Mouse (Mus musculus) embryonic facial prominence, embryonic 15.5 days (tissue): ENCODE measurements around the gene Otub2. TPM values are rescaled to one million over a fixed set of nuclear protein-coding genes. Genes with fewer than 3 reads are reported as not detected.

Experiments
- ATAC-seq: fragments of 200-750 bp; cut with Nextera tagmentation; 2 replicates; pipeline ENCODE4 v1.8.0; 2017; ENCODE audit warnings: low read depth, moderate TSS enrichment; ENCODE audit not compliant: insufficient number of reproducible peaks, low FRiP score, low TSS enrichment
- H3K27ac ChIP-seq: fragments of 300-500 bp; sonication (generic); replicated peaks from 2 replicates; pipeline ENCODE4 v1.5.1; 2015; ENCODE audit warnings: mild to moderate bottlenecking, inconsistent platforms
- H3K27me3 ChIP-seq: fragments of 300-500 bp; sonication (generic); 2 replicates; pipeline ENCODE4 v1.6.1; 2015; ENCODE audit warnings: inconsistent platforms
- H3K36me3 ChIP-seq: fragments of 300-500 bp; sonication (generic); 2 replicates; pipeline ENCODE4 v1.6.1; 2015; ENCODE audit warnings: mild to moderate bottlenecking, inconsistent platforms
- H3K4me1 ChIP-seq: fragments of 300-500 bp; sonication (generic); 2 replicates; pipeline ENCODE4 v1.6.1; 2015; ENCODE audit warnings: inconsistent platforms
- H3K4me2 ChIP-seq: fragments of 300-500 bp; sonication (generic); replicated peaks from 2 replicates; pipeline ENCODE4 v1.6.1; 2015; ENCODE audit warnings: mild to moderate bottlenecking, inconsistent platforms
- H3K4me3 ChIP-seq: fragments of 300-500 bp; sonication (generic); replicated peaks from 2 replicates; pipeline ENCODE4 v1.5.1; 2015; ENCODE audit warnings: mild to moderate bottlenecking, inconsistent platforms
- H3K9ac ChIP-seq: fragments of 300-500 bp; sonication (generic); 2 replicates; pipeline ENCODE4 v1.6.1; 2015; ENCODE audit warnings: inconsistent platforms
- H3K9me3 ChIP-seq: fragments of 300-500 bp; sonication (generic); replicated peaks from 2 replicates; pipeline ENCODE4 v1.6.1; 2016; ENCODE audit warnings: inconsistent platforms
- WGBS: fragments of 180-500 bp; shearing (Covaris S2); methylation state at CpG from one replicate; pipeline ENCODE4 v1.1.7; 2015; 5-methylcytosine and 5-hydroxymethylcytosine counted together
- polyA plus RNA-seq: library from polyadenylated mRNA; unstranded; fragments of >200 nt; fragmentation: Nextera tagmentation; extraction: Ambion mirVana; gene quantifications from 2 replicates; pipeline ENCODE4 v1.2.1, GENCODE M21; 2015

Otub2 gene
- polyA plus RNA-seq = 12.2 and 13.7 TPM in 2 replicates

DNA sequence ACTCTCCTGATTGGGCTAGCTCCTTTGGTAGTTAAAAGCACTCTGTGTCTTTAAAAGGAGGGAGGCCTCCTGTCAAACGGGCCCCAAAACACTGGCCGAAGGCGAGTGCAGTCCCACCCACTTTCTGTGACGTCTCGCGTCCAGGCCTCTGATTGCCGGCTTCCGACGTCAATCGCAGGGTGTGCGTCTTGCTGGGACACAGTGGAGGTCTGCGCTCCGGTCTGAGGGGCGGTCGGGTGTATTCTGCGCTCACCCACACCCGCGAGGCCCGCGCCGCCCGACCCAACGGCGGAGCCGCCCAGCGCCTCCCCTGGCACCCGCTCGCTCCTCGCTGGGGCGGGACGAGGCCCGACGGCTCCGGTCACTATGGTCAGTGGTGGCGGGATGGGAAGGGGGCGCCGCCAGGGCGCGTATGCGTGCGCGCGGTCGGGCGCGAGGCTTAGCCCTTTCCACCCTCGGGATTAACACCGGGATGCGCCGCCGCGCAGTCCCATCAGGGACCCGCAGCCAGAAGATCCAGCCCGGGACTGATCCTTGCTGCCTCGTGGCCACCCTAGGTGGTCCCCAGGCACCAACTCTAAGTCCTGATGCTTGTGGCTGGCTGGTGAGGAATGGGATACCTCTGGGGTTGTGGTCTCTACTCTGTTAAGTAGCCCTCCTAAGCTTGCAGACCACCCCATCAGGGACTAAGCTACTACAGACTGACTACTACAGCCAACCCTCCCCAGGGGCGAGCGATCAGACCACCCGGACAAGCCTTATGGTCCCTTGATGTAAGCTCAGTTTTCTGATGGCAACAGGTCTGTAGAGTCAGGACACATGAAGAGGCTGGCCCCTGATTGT, at the start of gene Otub2:
Otub2 (plus strand) TSS at position 178 of the 843 bp plus-strand sequence.
- H3K27ac ChIP-seq = no peak within 1 kb of the TSS
- under 1% methylated on average over 58 of the region's 58 CpGs for whole genome bisulfite sequencing
- ATAC-seq = peak; percentile 98

GRCm38 (mm10) chr12:103341212-103341611, 47.3 kb upstream of the Otub2 start:
- Histone ChIP-seq H3K9ac (no peak overlapping the region), H3K27ac (no peak overlapping the region), H3K4me1 (no peaks in the 10 kb centered on the region), H3K36me3 (no peaks in the 10 kb centered on the region), H3K27me3 (no peaks in the 10 kb centered on the region), H3K9me3 (no peaks in the 10 kb centered on the region), H3K4me2 (no peak overlapping the region), H3K4me3 (no peak overlapping the region)
- WGBS = 84% methylated on average over 5 of the region's 5 CpGs
- ATAC-seq = no peak

More for the DNA sequence above, at the start of gene Otub2:
- Histone ChIP-seq H3K27me3 (no peaks in the 10 kb centered on the region), H3K9ac (peak within 1 kb of the TSS; percentile 73), H3K36me3 (no peaks in the 10 kb centered on the region), H3K4me2 (peak within 1 kb of the TSS; percentile 68), H3K9me3 (no peaks in the 10 kb centered on the region), H3K4me1 (peaks cover 15% of the 10 kb centered on the region), H3K4me3 (peak within 1 kb of the TSS; percentile 68)

DNA sequence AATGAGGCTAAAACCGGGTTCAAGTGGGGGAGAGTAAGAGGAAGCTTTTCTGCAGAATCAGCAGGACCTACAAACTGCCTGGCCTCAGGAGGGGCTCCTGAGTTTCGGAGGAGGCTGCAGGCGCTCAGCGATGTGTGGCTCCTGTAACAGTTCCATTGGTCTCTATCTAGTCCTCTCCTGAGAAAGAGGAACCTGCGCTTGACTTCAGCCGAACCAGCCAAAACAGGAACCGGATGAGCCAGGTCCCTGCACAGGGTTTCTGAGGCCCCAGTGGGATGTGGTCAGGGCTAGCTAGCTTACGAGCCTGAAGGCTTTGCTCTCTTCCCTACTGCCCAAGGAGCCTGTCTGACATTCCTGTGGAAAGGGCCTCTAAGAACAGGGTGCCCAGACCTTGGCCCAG, 45.0 kb upstream of the Otub2 start:
- no peak overlapping the region for H3K9ac ChIP-seq
- H3K4me1 ChIP-seq = no peaks in the 10 kb centered on the region
- H3K9me3 ChIP-seq = no peaks in the 10 kb centered on the region
- H3K36me3 ChIP-seq = no peaks in the 10 kb centered on the region
- no peak overlapping the region for H3K27ac ChIP-seq
- H3K4me3 ChIP-seq = no peak overlapping the region
- H3K27me3 ChIP-seq = no peaks in the 10 kb centered on the region
- no peak overlapping the region for H3K4me2 ChIP-seq
- no peak for ATAC-seq
- 70% methylated on average over 8 of the region's 8 CpGs for WGBS

- Histone ChIP-seq H3K9me3 (no peaks in the 10 kb centered on the region), H3K36me3 (no peaks in the 10 kb centered on the region), H3K4me1 (no peaks in the 10 kb centered on the region), H3K4me2 (no peak overlapping the region), H3K9ac (no peak overlapping the region), H3K4me3 (no peak overlapping the region), H3K27ac (no peak overlapping the region), H3K27me3 (no peaks in the 10 kb centered on the region)
- ATAC-seq = no peak
- 79% methylated on average over 7 of the region's 7 CpGs for WGBS
Observed at GRCm38 (mm10) chr12:103344934-103345333, 43.5 kb upstream of the Otub2 start.

- 79% methylated on average over 8 of the region's 8 CpGs for WGBS
- no peak for ATAC-seq
Observed at GRCm38 (mm10) chr12:103346945-103347344, 41.5 kb upstream of the Otub2 start.

DNA sequence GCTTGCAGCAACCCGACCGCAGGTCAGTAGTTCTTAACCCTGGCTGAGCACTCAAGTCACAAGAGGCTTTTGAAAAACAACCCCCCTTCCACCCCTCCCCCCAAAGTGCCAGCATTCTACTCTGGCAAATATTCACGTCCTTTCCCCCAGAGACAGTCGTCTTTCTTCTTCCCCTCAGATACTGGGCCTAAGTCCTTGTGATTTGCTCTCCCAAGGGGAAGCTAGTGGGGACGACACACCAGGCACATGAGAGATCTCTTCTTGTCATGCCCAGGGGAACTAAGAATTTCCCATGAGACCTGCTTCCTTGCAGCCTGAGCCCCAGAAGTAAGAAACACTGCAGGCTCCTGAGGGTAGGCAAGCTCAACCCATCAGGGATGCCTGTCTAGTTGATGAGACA, 41.1 kb upstream of the Otub2 start:
- Histone ChIP-seq H3K4me3 (no peak overlapping the region), H3K9ac (no peak overlapping the region), H3K9me3 (no peaks in the 10 kb centered on the region), H3K27me3 (no peaks in the 10 kb centered on the region), H3K4me1 (no peaks in the 10 kb centered on the region), H3K27ac (no peak overlapping the region), H3K36me3 (no peaks in the 10 kb centered on the region), H3K4me2 (no peak overlapping the region)
- 48% methylated on average over 5 of the region's 5 CpGs for WGBS
- ATAC-seq = no peak

More at GRCm38 (mm10) chr12:103346945-103347344, 41.5 kb upstream of the Otub2 start:
- no peaks in the 10 kb centered on the region for H3K27me3 ChIP-seq
- no peak overlapping the region for H3K27ac ChIP-seq
- H3K9me3 ChIP-seq = no peaks in the 10 kb centered on the region
- H3K36me3 ChIP-seq = no peaks in the 10 kb centered on the region
- no peak overlapping the region for H3K4me3 ChIP-seq
- no peak overlapping the region for H3K9ac ChIP-seq
- no peaks in the 10 kb centered on the region for H3K4me1 ChIP-seq
- H3K4me2 ChIP-seq = no peak overlapping the region

- Histone ChIP-seq H3K27ac (no peak overlapping the region), H3K9me3 (no peaks in the 10 kb centered on the region), H3K4me3 (no peak overlapping the region), H3K27me3 (no peaks in the 10 kb centered on the region), H3K9ac (no peak overlapping the region), H3K36me3 (no peaks in the 10 kb centered on the region), H3K4me1 (no peaks in the 10 kb centered on the region), H3K4me2 (no peak overlapping the region)
- 7% methylated on average over 3 of the region's 3 CpGs for WGBS
- no peak for ATAC-seq
Observed at GRCm38 (mm10) chr12:103348506-103348905, 40.0 kb upstream of the Otub2 start.

DNA sequence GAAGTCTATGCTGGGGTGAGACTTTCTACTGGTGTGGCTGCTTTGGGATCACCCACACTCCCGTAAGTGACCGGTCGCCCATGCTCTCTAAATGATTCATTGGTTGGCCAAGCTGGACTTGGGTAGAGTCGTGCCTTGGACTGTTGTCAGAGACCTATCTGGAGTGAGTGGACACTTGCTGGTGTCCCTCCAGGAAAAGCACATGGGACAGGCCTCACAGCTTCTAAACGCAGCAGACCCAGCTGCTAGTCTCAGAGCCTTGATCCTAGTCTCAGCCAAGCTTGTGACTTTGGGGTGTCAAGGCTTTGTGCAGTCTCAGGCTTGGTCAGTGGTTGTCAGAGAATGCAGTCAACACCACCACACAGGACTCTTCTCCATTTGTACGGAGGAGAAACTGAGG, 35.7 kb upstream of the Otub2 start:
- WGBS = 89% methylated on average over 6 of the region's 6 CpGs
- Histone ChIP-seq H3K9ac (no peak overlapping the region), H3K4me1 (no peaks in the 10 kb centered on the region), H3K36me3 (no peaks in the 10 kb centered on the region), H3K27me3 (no peaks in the 10 kb centered on the region), H3K4me2 (no peak overlapping the region), H3K9me3 (no peaks in the 10 kb centered on the region), H3K27ac (no peak overlapping the region), H3K4me3 (no peak overlapping the region)
- ATAC-seq = no peak

DNA sequence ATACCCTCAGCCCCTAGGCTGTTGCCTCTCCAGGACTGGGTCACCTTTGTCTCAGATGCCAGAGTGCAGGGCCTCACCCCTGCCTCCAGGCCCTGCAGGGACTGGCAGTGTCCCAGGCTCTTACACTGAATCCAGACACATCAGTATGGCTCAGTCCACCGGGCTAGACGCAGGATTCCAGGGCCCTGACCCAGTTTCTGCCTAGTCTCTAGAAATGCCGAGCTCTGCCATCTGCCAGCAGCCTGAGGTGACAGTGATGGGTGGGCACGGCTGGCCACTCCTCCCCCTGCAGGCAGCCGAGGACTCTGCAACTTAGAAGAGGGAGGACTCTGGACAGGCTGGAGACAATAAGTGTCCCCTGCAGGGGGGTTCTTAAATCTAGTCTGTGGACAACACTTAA, 34.9 kb upstream of the Otub2 start:
- Histone ChIP-seq H3K4me3 (no peak overlapping the region), H3K36me3 (no peaks in the 10 kb centered on the region), H3K9ac (no peak overlapping the region), H3K4me1 (no peaks in the 10 kb centered on the region), H3K9me3 (no peaks in the 10 kb centered on the region), H3K4me2 (no peak overlapping the region), H3K27me3 (no peaks in the 10 kb centered on the region), H3K27ac (no peak overlapping the region)
- 0 out of 2 replicates have a peak, but pooled peaks have one; percentile 30 for ATAC-seq
- WGBS = 19% methylated on average over 5 of the region's 5 CpGs

- Histone ChIP-seq H3K27me3 (no peaks in the 10 kb centered on the region), H3K4me3 (no peak within 1 kb of the TSS), H3K36me3 (no peaks in the 10 kb centered on the region), H3K9ac (no peak within 1 kb of the TSS), H3K27ac (no peak within 1 kb of the TSS), H3K4me2 (no peak within 1 kb of the TSS), H3K9me3 (no peaks in the 10 kb centered on the region), H3K4me1 (0 out of 2 replicates have a peak, but pooled peaks cover 3% of the 10 kb centered on the region)
- no peak for ATAC-seq
- WGBS = 49% methylated on average over 14 of the region's 14 CpGs
Observed at GRCm38 (mm10) chr12:103355746-103356414, 32.6 kb upstream of the Otub2 start, which contains the start of gene Asb2. Gene Asb2 (minus strand): TSS chr12:103356001.

DNA sequence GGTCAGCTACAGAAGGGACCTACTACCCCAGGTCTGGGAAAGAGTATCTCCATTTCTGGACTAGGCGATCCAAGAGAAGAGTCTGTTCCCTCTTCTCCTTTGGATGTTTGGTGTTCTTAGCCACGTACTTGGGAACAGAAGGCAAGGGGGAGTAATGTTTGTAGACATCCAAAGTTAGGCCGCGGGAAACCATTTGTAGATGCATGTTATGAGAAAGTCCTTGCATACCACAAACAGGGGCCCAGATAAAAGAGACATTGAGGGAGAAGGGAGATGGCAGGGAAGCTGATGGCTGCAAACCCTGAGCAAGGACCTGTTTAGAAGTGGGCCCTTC, 32.1 kb upstream of the Otub2 start:
- WGBS = 89% methylated on average over 4 of the region's 4 CpGs
- H3K9ac ChIP-seq = no peak overlapping the region
- ATAC-seq = no peak

More for the DNA sequence above, 32.1 kb upstream of the Otub2 start:
- Histone ChIP-seq H3K4me2 (no peak overlapping the region), H3K4me1 (0 out of 2 replicates have a peak, but pooled peaks cover 3% of the 10 kb centered on the region), H3K36me3 (no peaks in the 10 kb centered on the region), H3K27me3 (no peaks in the 10 kb centered on the region), H3K9me3 (no peaks in the 10 kb centered on the region), H3K27ac (no peak overlapping the region), H3K4me3 (no peak overlapping the region)
